Mouse (Mus musculus) CH12.LX (cell line): ENCODE data around the gene Thoc7. TPM values are rescaled to one million over a fixed set of nuclear protein-coding genes. Genes with fewer than 3 reads are reported as not detected.

Experiments
- DNase-seq: peaks from one replicate; pipeline ENCODE4 v3.0.0-alpha.2; 2013; ENCODE audit errors: extremely low read depth
- H3K27ac ChIP-seq: 2 replicates; pipeline ENCODE4 v1.5.1; 2012; ENCODE audit warnings: low read depth, mild to moderate bottlenecking, control low read depth, moderate library complexity; ENCODE audit not compliant: insufficient read depth
- H3K27me3 ChIP-seq: replicated peaks from 2 replicates; pipeline ENCODE3; 2012; ENCODE audit warnings: inconsistent platforms
- H3K36me3 ChIP-seq, 2 experiments: replicated peaks in 1 of 2; 2 replicates each; pipeline versions ENCODE3 to v1.6.1; 2012; ENCODE audit warnings: inconsistent platforms in 1 of 2, low read length in 1 of 2, mild to moderate bottlenecking in 1 of 2, mixed read lengths in 1 of 2, moderate library complexity in 1 of 2; ENCODE audit not compliant: control insufficient read depth in 1 of 2, insufficient read depth in 1 of 2
- H3K4me1 ChIP-seq, 2 experiments: 2 replicates each; pipeline ENCODE4 v1.6.1; 2012; ENCODE audit warnings: inconsistent platforms in 1 of 2, moderate library complexity in 1 of 2; ENCODE audit not compliant: insufficient read depth in 2 of 2, control insufficient read depth in 1 of 2
- H3K4me2 ChIP-seq: 2 replicates; pipeline ENCODE4 v1.6.1; 2012; ENCODE audit warnings: low read depth, mild to moderate bottlenecking, control low read depth; ENCODE audit not compliant: poor library complexity, insufficient read depth, severe bottlenecking
- H3K4me3 ChIP-seq, 3 experiments: fragments of 150-350 bp in 1 of 3; sonication (generic) in 1 of 3; replicated peaks in 1 of 3; 2 replicates each; pipeline versions ENCODE3 to v1.5.1; 2011 to 2012; ENCODE audit warnings: low read depth in 2 of 3, low read length in 2 of 3, mild to moderate bottlenecking in 2 of 3, moderate library complexity in 2 of 3, control low read depth in 1 of 3, improper control_type of control experiment in 1 of 3, inconsistent platforms in 1 of 3, mixed read lengths in 1 of 3; ENCODE audit not compliant: poor library complexity in 1 of 3
- H3K79me2 ChIP-seq: replicated peaks from 2 replicates; pipeline ENCODE4 v1.6.1; 2012; ENCODE audit warnings: mild to moderate bottlenecking, moderate library complexity; ENCODE audit not compliant: control insufficient read depth, poor library complexity, insufficient read depth, severe bottlenecking; ENCODE audit errors: extremely low read depth
- H3K9ac ChIP-seq: 2 replicates; pipeline ENCODE4 v1.6.1; 2012; ENCODE audit warnings: low read depth, mild to moderate bottlenecking, control low read depth, moderate library complexity; ENCODE audit not compliant: insufficient read depth
- H3K9me3 ChIP-seq: replicated peaks from 2 replicates; pipeline ENCODE3; 2012; ENCODE audit warnings: low read length, inconsistent platforms, mixed read lengths
- BHLHE40 ChIP-seq: IDR thresholded peaks from 2 replicates; pipeline ENCODE4 v1.6.1; 2011; ENCODE audit warnings: mild to moderate bottlenecking, low read depth, low read length, improper control_type of control experiment
- CHD2 ChIP-seq: IDR thresholded peaks from 2 replicates; pipeline ENCODE4 v1.6.1; 2011; ENCODE audit warnings: low read length, improper control_type of control experiment
- HCFC1 ChIP-seq: IDR thresholded peaks from 2 replicates; pipeline ENCODE4 v1.6.1; 2012; ENCODE audit warnings: low read depth, mild to moderate bottlenecking, inconsistent platforms, low read length, improper control_type of control experiment
- KAT2A ChIP-seq: IDR thresholded peaks from 2 replicates; pipeline ENCODE4 v1.6.1; 2012; ENCODE audit warnings: low read length, improper control_type of control experiment, inconsistent platforms; ENCODE audit not compliant: insufficient replicate concordance
- MAFK ChIP-seq: IDR thresholded peaks from 2 replicates; pipeline ENCODE4 v1.6.1; 2011; ENCODE audit warnings: low read length, improper control_type of control experiment; ENCODE audit not compliant: insufficient replicate concordance
- MEF2A ChIP-seq: IDR thresholded peaks from 2 replicates; pipeline ENCODE4 v1.6.1; 2014; ENCODE audit warnings: low read depth, mild to moderate bottlenecking, inconsistent platforms, low read length, improper control_type of control experiment, borderline replicate concordance
- MXI1 ChIP-seq: IDR thresholded peaks from 2 replicates; pipeline ENCODE4 v1.6.1; 2011; ENCODE audit warnings: mild to moderate bottlenecking, low read depth, low read length, improper control_type of control experiment
- PAX5 ChIP-seq: IDR thresholded peaks from 2 replicates; pipeline ENCODE4 v1.6.1; 2012; ENCODE audit warnings: low read length, inconsistent platforms, mixed read lengths
- POLR2A ChIP-seq: IDR thresholded peaks from 2 replicates; pipeline ENCODE4 v1.6.1; 2011; ENCODE audit warnings: low read depth, mild to moderate bottlenecking, improper control_type of control experiment, low read length
- RAD21 ChIP-seq: IDR thresholded peaks from 2 replicates; pipeline ENCODE4 v1.6.1; 2011; ENCODE audit warnings: low read depth, mild to moderate bottlenecking, low read length, improper control_type of control experiment, moderate library complexity
- RCOR1 ChIP-seq: conservative IDR thresholded peaks from 2 replicates; pipeline ENCODE4 v1.6.1; 2012; ENCODE audit warnings: low read depth, mild to moderate bottlenecking, inconsistent platforms, low read length, improper control_type of control experiment
- SIN3A ChIP-seq: IDR thresholded peaks from 2 replicates; pipeline ENCODE4 v1.6.1; 2012; ENCODE audit warnings: low read length, improper control_type of control experiment, inconsistent platforms
- SMC3 ChIP-seq: IDR thresholded peaks from 2 replicates; pipeline ENCODE4 v1.6.1; 2011; ENCODE audit warnings: low read depth, low read length, improper control_type of control experiment
- TBP ChIP-seq: conservative IDR thresholded peaks from 2 replicates; pipeline ENCODE4 v1.6.1; 2011; ENCODE audit warnings: low read depth, low read length, improper control_type of control experiment
- UBTF ChIP-seq: IDR thresholded peaks from 2 replicates; pipeline ENCODE4 v1.6.1; 2012; ENCODE audit warnings: low read depth, mild to moderate bottlenecking, inconsistent platforms, low read length, improper control_type of control experiment, moderate library complexity
- USF2 ChIP-seq: conservative IDR thresholded peaks from 2 replicates; pipeline ENCODE4 v1.6.1; 2011; ENCODE audit warnings: low read depth, low read length, improper control_type of control experiment
- ZKSCAN1 ChIP-seq: IDR thresholded peaks from 2 replicates; pipeline ENCODE4 v1.6.1; 2012; ENCODE audit warnings: low read depth, inconsistent platforms, low read length, improper control_type of control experiment, borderline replicate concordance
- ZMIZ1 ChIP-seq: IDR thresholded peaks from 2 replicates; pipeline ENCODE4 v1.6.1; 2012; ENCODE audit warnings: low read depth, mild to moderate bottlenecking, inconsistent platforms, low read length, improper control_type of control experiment
- ZNF384 ChIP-seq: IDR thresholded peaks from 2 replicates; pipeline ENCODE4 v1.6.1; 2012; ENCODE audit warnings: low read depth, low read length, improper control_type of control experiment, inconsistent platforms
- dilution Hi-C: fragments of 300-500 bp; cut with MboI; formaldehyde crosslinking; loops from 2 replicates; pipeline ENCODE4 v1.14.3; 2020; ENCODE audit warnings: low sequenced_read_pairs; ENCODE audit not compliant: extremely low pct_unique_long_range_greater_than_20kb, extremely low pct_ligation_motif_present
- in situ Hi-C: fragments of 300-500 bp; cut with MboI; formaldehyde crosslinking; loops from 3 replicates; pipeline ENCODE4 v1.14.3; 2019; ENCODE audit warnings: low sequenced_read_pairs, low pct_ligation_motif_present, low pct_unique_long_range_greater_than_20kb, mixed read lengths
- polyA plus RNA-seq: library from polyadenylated mRNA; unstranded; fragments of >175 nt; gene quantifications from 2 replicates; pipeline ENCODE4 v1.2.1, GENCODE M21; 2012; ENCODE audit warnings: low read depth; ENCODE audit not compliant: insufficient read length
- total RNA-seq, 2 experiments: library from RNA; depleted of rRNA; stranded (reverse); fragments of 300-350 nt in 1 of 2; fragments of >200 nt in 1 of 2; gene quantifications; 2 replicates each; pipeline ENCODE4 v1.2.3; 2012 to 2014

Thoc7 gene
- total and polyA plus RNA-seq, 3 experiments, result 98.6 to 209 (median 162) TPM

GRCm38 (mm10) chr14:13990741-13991140, 29.1 kb upstream of the Thoc7 start:
- H3K4me2 ChIP-seq, result no peak overlapping the region
- H3K4me3 ChIP-seq, result no peak overlapping the region
- H3K9me3 ChIP-seq, result no peaks in the 10 kb centered on the region
- H3K36me3 ChIP-seq, result no peaks in the 10 kb centered on the region
- in situ Hi-C loops, result no loop called here
- no peaks in the 10 kb centered on the region for H3K27me3 ChIP-seq
- H3K4me1 ChIP-seq, result no peaks in the 10 kb centered on the region; a peak in 1 of 4 replicates
- no peak overlapping the region for H3K27ac ChIP-seq
- TF ChIP-seq TBP (no peak), ZMIZ1 (no peak), ZNF384 (no peak), USF2 (no peak), HCFC1 (no peak), POLR2A (no peak), SIN3A (no peak), MAFK (no peak), RAD21 (no peak), PAX5 (no peak), BHLHE40 (no peak)
- H3K79me2 ChIP-seq, result no peaks in the 10 kb centered on the region
- H3K9ac ChIP-seq, result no peak overlapping the region
- dilution Hi-C loops, result no loop called here
- DNase-seq, result no peak

- Histone ChIP-seq H3K4me1 (no peaks in the 10 kb centered on the region), H3K36me3 (no peaks in the 10 kb centered on the region), H3K27me3 (no peaks in the 10 kb centered on the region), H3K27ac (no peak overlapping the region), H3K4me3 (no peak overlapping the region), H3K9me3 (no peaks in the 10 kb centered on the region), H3K9ac (no peak overlapping the region), H3K79me2 (no peaks in the 10 kb centered on the region), H3K4me2 (no peak overlapping the region)
- in situ Hi-C loops, result no loop called here
- DNase-seq, result no peak
- dilution Hi-C loops, result no loop called here
- TF ChIP-seq SMC3 (no peak), ZKSCAN1 (no peak), PAX5 (no peak), CHD2 (no peak), KAT2A (no peak), MEF2A (no peak), UBTF (no peak), HCFC1 (no peak), MXI1 (no peak), RCOR1 (no peak), MAFK (no peak)
Observed at GRCm38 (mm10) chr14:13988397-13988796, 26.7 kb upstream of the Thoc7 start.
